Mouse (Mus musculus) thymus, postnatal 4 days (tissue): Measurements from ENCODE around the gene Map2k7.
"Not testable (repeated sequence)": the region's sequence is repeated elsewhere in the genome, so short reads cannot be mapped to it uniquely, and the experiment has no call there.

Experiments used
- DNase-seq: peaks from one replicate; pipeline ENCODE4 v3.0.0; 2021

Map2k7 gene

GRCm38 (mm10) chr8:4226739-4227347 lies 11.7 kb upstream of the Map2k7 start, which contains the start of gene Lrrc8e:
Gene Lrrc8e (plus strand): TSS chr8:4226827.
- no peak for DNase-seq

- DNase-seq, result no peak
These were observed 10.6 kb upstream of the Map2k7 start for GRCm38 (mm10) chr8:4227919-4228318.

- DNase-seq, result no peak
These were observed 8.8 kb upstream of the Map2k7 start for GRCm38 (mm10) chr8:4229784-4230183.

DNA sequence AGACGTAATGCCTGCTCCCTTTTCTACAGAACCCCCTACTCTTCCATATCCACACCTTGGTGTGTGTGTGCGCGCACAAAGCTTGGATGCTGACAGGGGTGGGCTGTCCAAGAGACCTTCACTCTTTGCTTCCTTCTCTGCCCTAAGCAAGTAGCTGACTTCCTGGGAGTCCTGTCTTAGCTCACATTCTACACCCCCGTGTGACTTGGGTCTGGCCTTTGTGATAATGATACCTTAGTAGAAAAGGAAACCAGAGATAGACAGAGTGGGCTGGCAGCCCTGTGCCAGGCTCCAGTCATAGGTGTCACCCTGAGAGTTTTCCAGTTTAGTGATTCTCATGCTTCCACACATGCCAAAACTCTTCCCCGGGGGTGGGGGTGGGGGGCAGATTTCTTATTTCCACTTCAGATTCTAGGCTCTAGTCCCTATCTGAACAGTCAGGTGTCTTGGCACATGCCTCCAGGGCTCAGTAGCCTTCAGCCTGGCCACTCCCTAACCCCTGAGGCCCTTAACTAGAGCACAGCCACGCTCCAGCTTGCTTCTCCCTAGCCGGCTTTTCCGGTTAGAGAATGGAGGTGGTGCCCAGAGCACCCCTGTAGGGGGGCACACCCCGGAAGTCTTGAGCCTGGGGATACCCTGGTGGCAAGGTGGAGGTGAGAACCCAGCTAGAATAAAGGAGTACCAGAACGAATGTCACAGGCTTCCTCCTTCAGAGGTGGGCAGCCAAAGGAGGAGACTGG lies 7.8 kb upstream of the Map2k7 start:
- no peak for DNase-seq

GRCm38 (mm10) chr8:4237814-4238433 lies 616 bp upstream of the Map2k7 start:
- DNase-seq, result no peak

- DNase-seq, result no peak
These were observed 802 bp downstream of the Map2k7 start for GRCm38 (mm10) chr8:4239193-4239890.

GRCm38 (mm10) chr8:4245061-4245460 lies 6.5 kb downstream of the Map2k7 start:
- no peak for DNase-seq

DNA sequence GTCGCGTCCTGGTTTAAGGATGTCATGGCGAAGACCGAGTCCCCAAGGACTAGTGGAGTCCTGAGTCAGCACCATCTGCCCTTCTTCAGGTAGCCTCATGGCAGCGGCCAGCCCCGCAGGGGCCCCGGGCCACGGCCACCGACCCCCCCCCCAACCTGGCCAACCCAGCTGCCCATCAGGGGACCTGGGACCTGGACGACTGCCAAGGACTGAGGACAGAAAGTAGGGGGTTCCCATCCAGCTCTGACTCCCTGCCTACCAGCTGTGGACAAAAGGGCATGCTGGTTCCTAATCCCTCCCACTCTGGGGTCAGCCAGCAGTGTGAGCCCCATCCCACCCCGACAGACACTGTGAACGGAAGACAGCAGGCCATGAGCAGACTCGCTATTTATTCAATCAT lies 7.2 kb downstream of the Map2k7 start:
- DNase-seq, result no peak

DNA sequence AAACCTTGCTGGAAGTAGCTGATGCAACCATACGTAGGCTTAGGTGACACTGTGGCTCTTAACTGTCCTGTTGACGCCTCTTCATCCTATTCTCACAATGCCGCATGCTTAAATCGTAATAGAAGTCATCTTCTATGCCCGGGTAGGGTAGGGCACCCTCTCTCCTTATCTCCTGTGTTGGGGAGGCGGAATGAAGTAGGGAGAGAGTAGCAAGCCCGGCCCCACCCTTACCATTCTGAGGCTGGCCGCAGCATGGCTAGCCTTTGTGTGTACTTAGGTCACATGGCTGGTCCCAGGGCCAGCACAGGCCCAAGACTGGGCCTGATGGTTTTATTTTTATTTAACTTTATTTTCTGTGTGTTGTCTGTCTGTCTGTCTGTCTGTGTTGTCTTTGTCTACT lies 8.7 kb downstream of the Map2k7 start:
- no peak for DNase-seq

DNA sequence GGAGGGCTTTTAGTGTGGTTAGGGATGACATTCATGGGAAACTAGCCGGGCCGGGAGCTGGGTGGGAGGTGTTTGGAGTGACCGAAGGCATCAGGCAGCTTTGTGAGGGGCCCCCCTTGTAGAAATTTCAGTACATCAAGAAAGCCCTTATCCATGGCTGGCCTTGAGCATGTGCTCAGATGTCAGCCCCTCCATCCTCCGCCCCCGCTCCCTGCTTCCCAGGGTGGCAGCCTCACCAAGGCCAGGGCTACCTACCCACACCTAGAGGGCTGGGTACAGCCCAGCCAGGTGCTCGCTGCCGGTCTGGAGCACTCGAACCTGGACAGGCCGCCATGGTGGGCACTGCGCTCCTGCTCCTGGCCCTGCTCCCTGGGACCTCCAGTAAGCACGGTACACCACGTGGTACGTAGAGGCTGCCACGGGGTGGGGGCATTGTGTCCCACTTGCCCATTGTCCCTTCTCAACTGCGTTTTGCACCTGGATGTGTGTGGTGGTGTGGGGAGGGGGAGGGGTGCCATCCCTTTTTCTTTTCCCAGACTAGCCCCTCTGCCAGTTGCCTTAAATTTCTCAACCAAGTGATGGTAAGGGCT lies 9.5 kb downstream of the Map2k7 start, which contains the start of gene Tgfbr3l:
Tgfbr3l (plus strand) TSS at position 264 of the 590 bp plus-strand sequence.
- no peak for DNase-seq

DNA sequence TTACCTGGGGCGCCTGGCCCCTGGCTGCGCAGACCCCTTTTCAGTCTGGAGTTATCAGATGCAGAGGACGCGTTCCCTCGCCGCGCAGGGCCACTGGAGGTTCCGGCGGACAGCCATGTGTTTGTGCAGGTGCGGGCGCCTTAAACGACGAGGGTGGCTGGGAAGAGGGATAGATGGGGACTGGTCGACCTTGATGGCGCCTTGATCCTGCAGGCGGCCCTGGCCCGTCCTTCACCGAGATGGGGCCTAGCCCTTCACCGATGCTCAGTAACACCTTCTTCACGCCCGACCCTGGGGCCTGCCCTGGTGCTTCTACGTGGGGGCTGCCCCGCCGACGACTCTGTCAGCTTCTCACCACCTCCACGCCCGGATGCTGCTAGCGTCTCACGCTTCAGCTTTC lies 10.7 kb downstream of the Map2k7 start:
- no peak for DNase-seq

- DNase-seq, result peak; percentile 95
These were observed 11.9 kb downstream of the Map2k7 start for GRCm38 (mm10) chr8:4250306-4250970.

- DNase-seq, result no peak
These were observed 13.7 kb downstream of the Map2k7 start for GRCm38 (mm10) chr8:4252116-4252760.

DNA sequence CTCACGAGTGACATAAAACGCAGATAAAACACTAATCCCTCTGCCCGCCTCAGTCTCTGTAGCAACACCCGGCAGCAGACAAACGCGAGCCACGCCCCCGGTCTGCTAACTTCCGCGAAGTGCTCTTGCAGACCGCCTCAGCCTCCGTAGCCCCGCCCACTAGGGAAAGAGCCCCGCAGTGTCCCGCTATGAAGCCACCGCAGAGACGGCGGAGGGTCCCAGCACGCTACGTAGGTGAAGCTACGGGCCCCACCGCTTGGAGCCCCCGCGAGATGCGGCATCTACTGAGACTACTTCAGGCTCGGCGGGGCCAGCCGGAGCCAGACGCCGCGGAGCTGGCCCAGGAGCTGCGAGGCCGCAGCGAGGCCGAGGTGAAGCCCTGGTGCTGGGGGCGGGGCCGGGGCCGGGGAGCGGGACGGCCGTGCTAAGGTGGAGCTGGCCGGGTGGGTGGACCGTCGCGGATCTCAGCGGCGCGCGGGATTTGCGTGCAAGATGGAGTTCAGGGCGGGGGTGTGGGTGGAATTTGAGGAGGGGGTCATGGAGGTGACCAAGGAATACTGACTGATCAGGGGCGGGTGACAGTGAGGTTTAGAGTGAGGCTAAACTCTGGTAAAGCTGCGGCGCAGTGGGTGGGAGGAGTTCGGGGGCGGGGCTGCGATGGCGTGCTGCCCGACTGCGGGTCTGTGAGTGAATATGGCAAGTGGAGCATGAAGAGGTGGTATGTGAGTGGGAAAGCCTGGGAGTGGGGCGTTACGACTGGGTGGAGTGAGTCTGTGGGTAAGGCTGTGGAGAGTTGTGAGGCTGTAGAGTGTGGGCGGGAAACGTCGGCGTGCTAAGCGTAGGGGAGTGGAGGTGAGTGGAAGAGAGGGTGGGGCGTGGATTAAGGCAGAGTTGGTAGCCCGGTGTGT lies 14.6 kb downstream of the Map2k7 start, which contains the start of gene Snapc2:
Snapc2 (plus strand) TSS at position 147 of the 908 bp plus-strand sequence.
- peak; percentile 99 for DNase-seq

DNA sequence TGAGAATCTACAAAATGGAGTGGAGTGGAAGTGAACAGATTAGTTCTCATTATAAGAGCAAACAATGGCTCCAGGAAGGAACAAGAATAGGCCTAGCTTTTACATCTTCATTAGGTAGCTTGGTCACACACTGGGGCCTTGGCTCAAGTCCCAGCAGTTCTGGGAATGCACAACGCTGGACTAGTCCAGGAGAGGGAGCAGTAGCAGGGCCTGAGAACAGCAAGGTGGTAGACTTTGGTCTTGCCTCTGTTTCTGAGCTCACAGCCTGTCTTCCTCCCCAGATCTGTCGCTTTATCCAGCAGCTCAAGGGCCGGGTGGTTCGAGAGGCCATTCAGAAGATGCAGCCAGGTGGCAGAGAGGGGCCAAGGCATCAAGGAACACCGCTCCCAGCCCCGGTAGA lies 15.5 kb downstream of the Map2k7 start:
- DNase-seq, result no peak

DNA sequence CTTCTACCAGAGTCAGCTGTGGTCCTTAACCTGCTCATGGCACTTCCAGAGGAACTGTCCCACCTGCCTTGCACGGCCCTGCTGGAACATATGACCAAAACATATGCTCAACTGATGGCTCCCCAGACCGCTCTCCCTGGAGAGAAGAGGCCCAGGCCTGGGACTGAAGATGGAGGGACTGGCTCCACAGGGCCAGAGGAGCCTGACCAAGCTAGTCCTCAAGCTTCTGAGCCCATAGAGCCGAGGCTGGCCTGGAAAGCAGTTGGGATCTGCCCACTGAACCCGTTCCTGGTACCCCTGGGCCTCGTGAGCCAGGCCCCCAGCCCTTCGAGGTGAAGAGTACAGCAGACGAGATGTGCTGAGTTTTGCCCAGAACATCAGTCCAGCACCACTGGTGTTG lies 16.9 kb downstream of the Map2k7 start:
- not testable (repeated sequence) for DNase-seq

GRCm38 (mm10) chr8:4256911-4257310 lies 18.4 kb downstream of the Map2k7 start:
- no peak for DNase-seq

GRCm38 (mm10) chr8:4257350-4257749 lies 18.8 kb downstream of the Map2k7 start:
- no peak for DNase-seq

- peak; percentile 93 for DNase-seq
These were observed 19.7 kb downstream of the Map2k7 start for GRCm38 (mm10) chr8:4258233-4258632.

DNA sequence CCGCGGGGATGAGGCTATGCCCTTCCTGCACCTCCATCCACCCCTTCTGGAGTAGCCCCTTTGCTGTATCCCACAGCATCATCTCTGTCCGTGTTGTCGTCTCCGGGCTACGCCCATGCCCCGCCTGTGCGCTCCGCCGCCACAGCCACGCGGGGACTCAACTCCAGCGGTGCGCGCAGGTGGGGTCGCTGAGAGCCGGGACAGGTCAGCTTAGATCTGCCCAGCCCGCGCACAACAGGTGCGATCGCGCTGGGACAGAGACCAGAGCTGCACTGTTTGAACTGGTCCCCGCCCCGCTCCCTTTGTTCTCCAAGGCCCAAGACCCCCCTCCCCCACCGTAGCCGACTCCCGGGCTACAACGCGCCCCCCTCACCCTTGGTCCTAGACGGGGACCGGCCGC lies 20.1 kb downstream of the Map2k7 start:
- DNase-seq, result no peak
